Mouse (Mus musculus): ENCODE measurements around the gene Peli1. TPM values are rescaled to one million over a fixed set of nuclear protein-coding genes. Genes with fewer than 3 reads are reported as not detected.

Peli1 gene
- polyA plus RNA-seq (2014; fragmentation: Illumina TruSeq; extraction: RNeasy Lipid Tissue Mini Kit (QIAGEN cat#74804); ENCODE audit: low read depth, low replicate concordance) = 20.4 TPM

DNA sequence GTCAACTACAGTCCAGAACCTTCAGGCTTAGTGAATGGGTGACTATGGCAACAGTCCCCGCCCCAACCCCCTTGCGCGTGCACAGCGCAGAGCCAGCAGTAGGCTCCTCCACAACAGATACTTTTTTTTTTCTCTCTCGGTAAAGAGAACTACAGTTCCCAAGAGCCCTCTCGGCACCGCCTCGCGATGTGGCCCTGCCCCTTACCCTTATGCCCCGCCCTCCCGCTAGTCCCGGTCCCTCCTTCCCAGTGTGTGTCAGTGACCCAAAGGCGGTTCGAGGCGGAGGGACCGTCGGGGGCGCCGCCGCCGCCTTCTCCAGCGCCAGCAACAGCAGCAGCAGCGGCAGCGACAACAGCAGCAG, at the start of gene Peli1:
Peli1 (plus strand) TSS at position 225 of the 361 bp plus-strand sequence.

Other genes with a start within 250 kb of the Peli1 start
- 61.1 TPM for gene Vps54, start 148.0 kb downstream of the Peli1 start, polyA plus RNA-seq (2014; fragmentation: Illumina TruSeq; extraction: RNeasy Lipid Tissue Mini Kit (QIAGEN cat#74804); ENCODE audit: low read depth, low replicate concordance)